Mouse (Mus musculus): Measurements from ENCODE around the gene Ptpn12. TPM values are rescaled to one million over a fixed set of nuclear protein-coding genes. Genes with fewer than 3 reads are reported as not detected.
"Not testable (repeated sequence)": the region's sequence is repeated elsewhere in the genome, so short reads cannot be mapped to it uniquely, and the experiment has no call there.

Ptpn12 gene
- polyA plus RNA-seq, 1 experiment from 2014 or later, result 40.1 TPM

DNA sequence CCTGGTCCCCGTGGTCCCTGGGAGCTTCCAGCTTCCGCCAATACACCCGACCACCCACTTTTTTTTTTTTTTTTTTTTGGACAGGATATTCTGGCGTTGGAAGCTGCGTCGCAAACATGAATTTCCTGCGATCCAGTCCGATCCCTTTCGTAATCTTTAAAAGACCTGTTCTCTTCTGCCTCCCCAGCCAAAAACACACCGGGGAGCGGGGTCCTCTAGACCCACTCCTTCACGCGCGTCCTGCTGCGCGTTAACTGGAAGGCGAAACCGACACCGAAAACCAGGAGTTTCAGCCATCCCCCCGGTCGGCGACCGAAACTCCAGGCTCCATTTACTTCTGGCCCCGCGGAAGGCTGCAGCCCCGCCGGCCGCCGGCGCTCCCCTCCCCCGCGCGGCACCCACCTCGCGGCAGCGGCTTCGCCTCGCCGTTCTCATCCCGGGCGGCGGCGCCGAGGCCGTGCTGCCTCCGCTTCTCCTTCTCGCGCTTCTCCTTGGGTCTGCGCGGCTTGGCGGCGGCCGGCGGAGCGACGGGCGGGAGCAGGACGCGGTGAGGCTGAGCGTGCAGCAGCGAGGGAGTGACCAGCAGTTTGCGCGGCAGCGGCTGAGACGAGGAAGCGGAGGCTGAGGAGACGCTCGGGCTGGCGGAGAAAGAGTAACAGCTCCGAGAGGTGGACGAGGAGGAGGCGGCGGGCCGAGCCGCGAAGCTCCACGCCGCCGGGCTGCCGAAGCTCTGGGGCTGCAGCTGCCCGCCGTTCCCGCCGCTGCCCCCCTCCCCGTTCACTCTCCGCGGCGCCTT, 104.7 kb downstream of the Ptpn12 start:
- Histone ChIP-seq H3K27ac (ENCODE audit: low read depth, low read length) (peak overlapping the region; percentile 98), H3K36me3 (ENCODE audit: control insufficient read depth, insufficient read depth, low read length) (no peaks in the 10 kb centered on the region), H3K9me3 (ENCODE audit: control insufficient read depth, low read length) (no peaks in the 10 kb centered on the region), H3K4me1 (replicated peaks; ENCODE audit: control insufficient read depth, insufficient read depth, low read length) (no peaks in the 10 kb centered on the region), H3K9ac (ENCODE audit: low read depth, low read length) (peak overlapping the region; percentile 96), H3K4me2 (replicated peaks; ENCODE audit: low read depth, low read length) (peak overlapping the region; percentile 52), H3K4me3 (ENCODE audit: low read depth, low read length) (peak overlapping the region; percentile 74), H3K27me3 (ENCODE audit: control insufficient read depth, insufficient read depth, low read length) (no peaks in the 10 kb centered on the region)
- DNase-seq (ENCODE audit: low spot score) (peak; percentile 77), ATAC-seq (ENCODE audit: low FRiP score) (peak; percentile 80)
- WGBS, result under 1% methylated on average over 69 of the region's 88 CpGs

DNA sequence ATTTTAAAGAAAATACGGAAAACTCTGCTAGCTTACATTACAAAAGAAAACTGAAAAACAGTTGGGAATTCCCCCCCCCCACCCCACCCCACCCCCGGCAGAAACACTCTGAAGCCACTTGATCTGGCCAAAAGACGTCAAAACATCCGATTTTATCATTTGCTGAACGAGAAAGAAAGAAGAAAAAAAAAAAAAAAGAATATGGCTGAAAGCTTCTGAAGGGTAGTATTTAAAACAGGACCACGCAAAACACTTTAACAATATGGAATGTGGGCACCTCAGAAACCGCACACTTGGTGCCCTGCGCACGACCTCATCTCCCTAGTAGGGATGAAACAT, 105.2 kb downstream of the Ptpn12 start:
- no peak for DNase-seq (ENCODE audit: low spot score)
- Histone ChIP-seq H3K27me3 (ENCODE audit: control insufficient read depth, insufficient read depth, low read length) (no peaks in the 10 kb centered on the region), H3K4me3 (ENCODE audit: low read depth, low read length) (peak overlapping the region; percentile 74), H3K36me3 (ENCODE audit: control insufficient read depth, insufficient read depth, low read length) (no peaks in the 10 kb centered on the region), H3K9me3 (ENCODE audit: control insufficient read depth, low read length) (no peaks in the 10 kb centered on the region), H3K4me2 (replicated peaks; ENCODE audit: low read depth, low read length) (peak overlapping the region; percentile 52), H3K9ac (ENCODE audit: low read depth, low read length) (peak overlapping the region; percentile 96), H3K27ac (ENCODE audit: low read depth, low read length) (peak overlapping the region; percentile 98; the same call in 1 of the 2 replicates), H3K4me1 (replicated peaks; ENCODE audit: control insufficient read depth, insufficient read depth, low read length) (no peaks in the 10 kb centered on the region)
- ATAC-seq (ENCODE audit: low FRiP score), result no peak
- 1% methylated on average over 9 of the region's 9 CpGs for WGBS

DNA sequence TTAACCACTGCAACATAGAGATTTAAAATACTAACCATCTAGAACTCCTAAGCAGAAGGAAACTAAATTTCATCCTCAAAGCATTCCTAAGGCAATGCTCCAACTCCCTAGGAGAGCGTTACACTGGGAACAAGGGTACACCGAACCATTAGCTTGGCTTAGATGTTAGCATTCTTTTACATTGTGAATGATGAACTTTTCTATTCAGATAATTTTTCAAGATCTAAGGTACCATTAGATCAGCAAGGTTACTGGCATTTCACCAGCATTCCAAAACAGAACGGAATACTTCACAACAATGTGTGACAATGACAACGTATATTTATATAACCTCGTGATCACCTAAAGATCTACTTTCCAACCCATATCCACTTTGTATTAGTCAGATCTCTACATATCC, 105.6 kb downstream of the Ptpn12 start:
- Histone ChIP-seq H3K27ac (ENCODE audit: low read depth, low read length) (no peak overlapping the region), H3K9ac (ENCODE audit: low read depth, low read length) (peak overlapping the region; percentile 96; the same call in 1 of the 2 replicates), H3K27me3 (ENCODE audit: control insufficient read depth, insufficient read depth, low read length) (no peaks in the 10 kb centered on the region), H3K36me3 (ENCODE audit: control insufficient read depth, insufficient read depth, low read length) (no peaks in the 10 kb centered on the region), H3K9me3 (ENCODE audit: control insufficient read depth, low read length) (no peaks in the 10 kb centered on the region), H3K4me1 (replicated peaks; ENCODE audit: control insufficient read depth, insufficient read depth, low read length) (no peaks in the 10 kb centered on the region), H3K4me3 (ENCODE audit: low read depth, low read length) (peak overlapping the region; percentile 74), H3K4me2 (replicated peaks; ENCODE audit: low read depth, low read length) (peak overlapping the region; percentile 52)
- WGBS, result 19% methylated on average over 5 of the region's 5 CpGs
- no peak for DNase-seq (ENCODE audit: low spot score)
- ATAC-seq (ENCODE audit: low FRiP score), result no peak

DNA sequence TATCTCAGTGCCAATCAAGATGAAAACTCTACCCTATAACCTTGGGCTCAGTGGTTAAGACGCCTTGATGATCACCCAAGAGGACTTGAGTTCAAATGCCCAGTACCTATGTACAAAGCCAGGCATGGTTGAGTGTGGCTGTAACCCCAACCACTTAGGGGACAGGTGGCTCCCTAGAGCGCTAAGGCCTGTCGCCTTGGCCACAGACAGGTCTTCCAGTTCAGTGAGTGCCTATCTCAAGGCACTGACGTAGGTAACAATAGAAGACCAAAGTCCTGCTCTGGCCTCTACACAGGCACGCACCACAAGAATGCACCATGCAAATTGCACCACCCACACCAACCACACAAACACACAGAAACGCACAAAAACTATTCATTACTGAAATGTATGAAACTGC, 108.8 kb downstream of the Ptpn12 start:
- H3K4me1 ChIP-seq (replicated peaks; ENCODE audit: control insufficient read depth, insufficient read depth, low read length), result no peaks in the 10 kb centered on the region
- no peaks in the 10 kb centered on the region for H3K36me3 ChIP-seq (ENCODE audit: control insufficient read depth, insufficient read depth, low read length)
- WGBS, result 86% methylated on average over 6 of the region's 6 CpGs

DNA sequence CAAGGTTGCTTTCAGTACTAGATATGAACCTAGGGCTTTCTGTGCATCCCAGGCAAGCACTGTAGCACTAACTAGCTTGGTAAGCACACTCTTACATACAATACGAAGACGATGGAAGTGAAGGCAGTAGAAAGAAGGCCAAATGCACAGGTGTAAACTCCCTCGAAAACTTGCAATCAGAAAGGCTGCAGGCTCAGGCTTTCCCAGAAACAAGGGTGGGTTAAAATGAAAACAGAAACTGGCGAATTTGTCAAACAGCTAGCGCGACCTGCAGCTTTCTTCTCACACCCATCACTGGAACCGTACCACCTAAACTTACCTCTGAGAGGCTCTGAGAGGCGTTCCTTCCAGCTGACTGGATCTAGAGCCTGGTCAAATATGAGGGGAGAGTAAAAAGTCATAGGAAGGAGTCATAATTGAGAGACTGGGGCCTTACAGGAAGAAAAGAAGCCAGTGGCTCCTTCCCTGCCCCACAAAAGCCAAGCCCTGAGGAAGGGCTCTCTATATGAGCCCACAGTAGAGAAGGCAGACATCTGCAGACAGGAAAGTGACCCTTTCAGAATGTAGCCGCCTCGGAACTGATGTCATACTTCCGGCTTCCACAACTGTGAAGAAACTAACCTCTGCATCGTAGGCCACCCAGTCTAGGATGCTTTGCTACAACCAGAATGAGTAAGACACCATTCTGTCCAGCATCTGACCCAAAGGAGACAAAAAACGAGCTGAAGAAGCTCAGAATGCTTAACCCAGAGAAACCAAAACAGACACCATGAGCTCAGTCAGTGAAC, 110.6 kb downstream of the Ptpn12 start:
- ATAC-seq (ENCODE audit: low FRiP score) (no peak), DNase-seq (ENCODE audit: low spot score) (no peak)
- Histone ChIP-seq H3K27me3 (ENCODE audit: control insufficient read depth, insufficient read depth, low read length) (no peaks in the 10 kb centered on the region), H3K4me1 (replicated peaks; ENCODE audit: control insufficient read depth, insufficient read depth, low read length) (no peaks in the 10 kb centered on the region), H3K4me3 (ENCODE audit: low read depth, low read length) (no peak overlapping the region), H3K9me3 (ENCODE audit: control insufficient read depth, low read length) (no peaks in the 10 kb centered on the region), H3K4me2 (replicated peaks; ENCODE audit: low read depth, low read length) (no peak overlapping the region), H3K36me3 (ENCODE audit: control insufficient read depth, insufficient read depth, low read length) (no peaks in the 10 kb centered on the region), H3K9ac (ENCODE audit: low read depth, low read length) (no peak overlapping the region), H3K27ac (ENCODE audit: low read depth, low read length) (no peak overlapping the region)
- 81% methylated on average over 13 of the region's 13 CpGs for WGBS

More for the DNA sequence above, 108.8 kb downstream of the Ptpn12 start:
- H3K4me2 ChIP-seq (replicated peaks; ENCODE audit: low read depth, low read length), result no peak overlapping the region
- DNase-seq (ENCODE audit: low spot score), result no peak
- H3K4me3 ChIP-seq (ENCODE audit: low read depth, low read length), result no peak overlapping the region
- no peaks in the 10 kb centered on the region for H3K9me3 ChIP-seq (ENCODE audit: control insufficient read depth, low read length)
- no peak for ATAC-seq (ENCODE audit: low FRiP score)
- H3K9ac ChIP-seq (ENCODE audit: low read depth, low read length), result no peak overlapping the region
- no peaks in the 10 kb centered on the region for H3K27me3 ChIP-seq (ENCODE audit: control insufficient read depth, insufficient read depth, low read length)
- H3K27ac ChIP-seq (ENCODE audit: low read depth, low read length), result no peak overlapping the region

DNA sequence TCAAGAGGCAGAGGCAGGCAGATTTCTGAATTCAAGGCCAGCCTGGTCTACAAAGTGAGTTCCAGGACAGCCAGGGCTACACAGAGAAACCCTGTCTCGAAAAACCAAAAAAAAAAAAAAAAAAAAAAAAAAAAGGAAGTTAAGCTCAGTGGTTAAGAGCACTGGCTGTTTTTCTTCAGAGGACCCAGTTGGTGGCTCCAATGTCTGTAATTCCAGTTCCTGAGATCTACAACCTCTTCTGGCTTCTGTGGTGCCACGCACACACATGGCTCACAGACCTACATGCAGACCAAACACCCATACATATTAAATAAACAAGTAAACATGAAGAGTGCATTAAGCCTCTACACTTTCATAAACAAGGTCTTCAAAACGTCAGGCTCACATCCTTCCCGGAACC, 111.9 kb downstream of the Ptpn12 start:
- H3K4me3 ChIP-seq (ENCODE audit: low read depth, low read length); H3K36me3 ChIP-seq (ENCODE audit: control insufficient read depth, insufficient read depth, low read length); ATAC-seq (ENCODE audit: low FRiP score); H3K4me1 ChIP-seq (replicated peaks; ENCODE audit: control insufficient read depth, insufficient read depth, low read length); H3K27me3 ChIP-seq (ENCODE audit: control insufficient read depth, insufficient read depth, low read length); H3K4me2 ChIP-seq (replicated peaks; ENCODE audit: low read depth, low read length); H3K9ac ChIP-seq (ENCODE audit: low read depth, low read length); H3K27ac ChIP-seq (ENCODE audit: low read depth, low read length); H3K9me3 ChIP-seq (ENCODE audit: control insufficient read depth, low read length); DNase-seq (ENCODE audit: low spot score): not testable (repeated sequence)
- 91% methylated on average over 3 of the region's 4 CpGs for WGBS

DNA sequence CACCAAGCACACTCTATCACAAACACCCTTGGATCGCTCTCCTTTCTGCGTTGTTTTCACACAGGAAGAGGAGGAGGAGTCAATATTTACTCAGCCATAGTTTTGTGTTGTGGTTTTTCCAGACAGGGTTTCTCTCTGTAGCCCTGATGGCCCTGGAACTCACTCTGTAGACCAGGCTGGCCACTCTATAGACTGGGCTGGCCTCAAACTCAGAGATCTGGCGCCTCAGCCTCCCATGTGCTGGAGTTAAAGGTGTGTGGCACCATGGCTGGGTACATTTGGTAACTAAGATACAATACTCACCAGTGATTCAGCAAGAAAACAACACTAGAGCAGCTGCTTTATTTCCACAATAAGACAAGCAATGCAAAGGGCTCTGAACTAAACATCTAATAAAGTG, 113.2 kb downstream of the Ptpn12 start:
- no peaks in the 10 kb centered on the region for H3K4me1 ChIP-seq (replicated peaks; ENCODE audit: control insufficient read depth, insufficient read depth, low read length)
- DNase-seq (ENCODE audit: low spot score) (no peak), ATAC-seq (ENCODE audit: low FRiP score) (no peak)
- no peak overlapping the region for H3K27ac ChIP-seq (ENCODE audit: low read depth, low read length)
- no peak overlapping the region for H3K9ac ChIP-seq (ENCODE audit: low read depth, low read length)
- H3K36me3 ChIP-seq (ENCODE audit: control insufficient read depth, insufficient read depth, low read length), result no peaks in the 10 kb centered on the region
- H3K9me3 ChIP-seq (ENCODE audit: control insufficient read depth, low read length), result no peaks in the 10 kb centered on the region
- no peaks in the 10 kb centered on the region for H3K27me3 ChIP-seq (ENCODE audit: control insufficient read depth, insufficient read depth, low read length)
- 89% methylated on average over 3 of the region's 3 CpGs for WGBS
- no peak overlapping the region for H3K4me2 ChIP-seq (replicated peaks; ENCODE audit: low read depth, low read length)
- H3K4me3 ChIP-seq (ENCODE audit: low read depth, low read length), result no peak overlapping the region

DNA sequence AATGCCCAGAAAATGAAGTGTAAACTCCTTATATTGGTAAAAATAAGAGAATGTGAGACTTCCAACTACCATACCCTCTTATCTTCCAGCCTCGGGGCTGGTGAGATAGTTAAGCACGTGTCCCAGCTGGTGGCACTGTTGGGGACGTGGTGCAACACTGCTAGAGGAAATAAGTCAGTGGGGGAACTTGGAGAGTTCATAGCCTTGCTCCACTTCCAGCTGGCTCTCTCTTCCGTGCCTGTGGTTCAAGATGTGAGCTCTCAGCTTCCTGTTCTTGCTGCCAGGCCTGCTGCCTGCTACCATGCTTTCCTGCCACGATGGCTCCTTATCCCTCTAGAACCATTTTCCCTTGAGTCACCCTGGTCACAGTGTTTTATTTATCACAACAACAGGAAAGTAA, 114.5 kb downstream of the Ptpn12 start:
- Histone ChIP-seq H3K4me3 (ENCODE audit: low read depth, low read length) (no peak overlapping the region), H3K4me2 (replicated peaks; ENCODE audit: low read depth, low read length) (no peak overlapping the region), H3K27ac (ENCODE audit: low read depth, low read length) (no peak overlapping the region), H3K9me3 (ENCODE audit: control insufficient read depth, low read length) (no peaks in the 10 kb centered on the region), H3K27me3 (ENCODE audit: control insufficient read depth, insufficient read depth, low read length) (no peaks in the 10 kb centered on the region), H3K4me1 (replicated peaks; ENCODE audit: control insufficient read depth, insufficient read depth, low read length) (no peaks in the 10 kb centered on the region), H3K36me3 (ENCODE audit: control insufficient read depth, insufficient read depth, low read length) (no peaks in the 10 kb centered on the region), H3K9ac (ENCODE audit: low read depth, low read length) (no peak overlapping the region)
- ATAC-seq (ENCODE audit: low FRiP score), result no peak
- no peak for DNase-seq (ENCODE audit: low spot score)
- 43% methylated on average over 5 of the region's 5 CpGs for WGBS

DNA sequence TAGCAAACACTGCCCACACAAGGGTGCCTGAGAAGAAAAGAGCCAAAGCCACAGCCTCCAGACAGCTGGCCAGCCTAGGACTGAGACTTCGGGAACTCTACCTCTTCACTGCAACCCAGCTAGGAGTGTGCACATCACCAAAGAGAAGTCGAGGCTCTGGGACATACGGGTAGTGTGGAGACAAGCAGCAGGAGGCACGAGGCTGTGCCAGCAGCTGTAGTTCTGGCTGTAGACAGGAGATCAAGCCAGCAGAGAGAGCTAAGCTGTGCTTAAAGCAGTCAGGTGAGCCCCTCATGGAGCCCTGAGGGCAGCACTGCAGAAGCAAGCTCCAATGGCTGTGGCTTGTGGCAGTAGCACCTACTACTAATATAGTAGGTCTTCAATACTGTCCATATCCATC, 115.0 kb downstream of the Ptpn12 start:
- Histone ChIP-seq H3K36me3 (ENCODE audit: control insufficient read depth, insufficient read depth, low read length) (no peaks in the 10 kb centered on the region), H3K27ac (ENCODE audit: low read depth, low read length) (no peak overlapping the region), H3K4me2 (replicated peaks; ENCODE audit: low read depth, low read length) (no peak overlapping the region), H3K9ac (ENCODE audit: low read depth, low read length) (no peak overlapping the region), H3K4me1 (replicated peaks; ENCODE audit: control insufficient read depth, insufficient read depth, low read length) (no peaks in the 10 kb centered on the region), H3K27me3 (ENCODE audit: control insufficient read depth, insufficient read depth, low read length) (no peaks in the 10 kb centered on the region), H3K4me3 (ENCODE audit: low read depth, low read length) (no peak overlapping the region), H3K9me3 (ENCODE audit: control insufficient read depth, low read length) (no peaks in the 10 kb centered on the region)
- DNase-seq (ENCODE audit: low spot score) (no peak), ATAC-seq (ENCODE audit: low FRiP score) (no peak)
- 70% methylated on average over 4 of the region's 4 CpGs for WGBS

Measured in hindbrain, embryonic 11.5 days (tissue).